Mouse (Mus musculus): ENCODE measurements around the gene Map3k3.

GRCm38 (mm10) chr11:106180449-106180801, 96.0 kb downstream of the Map3k3 start:
- TF ChIP-seq POLR2A (IDR thresholded peaks at IDR 0.05; ENCODE audit: extremely low read depth, insufficient read depth, low read length) (no peak), CTCF (IDR thresholded peaks at IDR 0.05; ENCODE audit: low read depth, low read length) (no peak)
